22 mouse cellular contexts compared by ENCODE assay signal in the genomic region with DNA sequence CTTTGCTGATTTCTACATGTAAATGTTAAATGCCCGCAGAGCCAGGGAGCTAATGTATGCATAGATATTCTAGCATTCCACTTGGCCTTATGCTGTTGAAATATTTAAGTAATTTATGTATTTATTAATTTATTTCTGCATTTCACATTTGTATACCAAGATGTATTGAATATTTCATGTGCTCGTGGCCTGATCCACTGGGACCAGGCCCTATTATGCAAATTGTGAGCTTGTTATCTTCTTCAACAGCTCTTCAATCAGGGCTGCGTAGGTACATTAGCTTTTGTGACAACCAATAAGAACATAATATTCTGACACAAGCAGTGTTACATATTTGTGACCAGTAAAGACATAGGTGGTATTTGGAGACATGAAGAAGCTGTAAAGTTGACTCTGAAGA. TPM values are rescaled to one million over a fixed set of nuclear protein-coding genes. Genes with fewer than 3 reads are reported as not detected.
"Had no signal": no experiment of that assay in that cellular context is flagged by ENCODE, and none has a peak within 500 bp of the region (broad histone marks: within the 10 kb centered on the region; RNA-seq: fewer than 3 reads in every experiment).

No protein-coding gene starts in this region.

- DNase-seq: lung, adult 18-20 months; lung, embryonic 14.5 days; lung, postnatal 14 days; lung, postnatal 36 days; right cerebral cortex, postnatal 14 days; thymus, adult 2 months; thymus, postnatal 25 days; thymus, postnatal 4 days had no signal

- ATAC-seq: midbrain, embryonic 16.5 days had no signal

- H3K27ac ChIP-seq: liver, embryonic 14.5 days; midbrain, embryonic 12.5 days; neural tube, embryonic 12.5 days; stomach, embryonic 15.5 days; stomach, postnatal 0 days had no signal

- H3K36me3 ChIP-seq: midbrain, embryonic 12.5 days; neural tube, embryonic 12.5 days; stomach, embryonic 15.5 days had no signal

- H3K9ac ChIP-seq: liver, embryonic 14.5 days; lung, embryonic 14.5 days; midbrain, embryonic 12.5 days; neural tube, embryonic 12.5 days; stomach, embryonic 15.5 days had no signal

- H3K9me3 ChIP-seq: megakaryocyte, embryonic 14.5 days; midbrain, embryonic 12.5 days; neural tube, embryonic 12.5 days; stomach, embryonic 15.5 days had no signal

- H3K4me3 ChIP-seq: megakaryocyte, embryonic 14.5 days; midbrain, embryonic 12.5 days; neural tube, embryonic 12.5 days; stomach, embryonic 15.5 days had no signal

- H3K27me3 ChIP-seq: neural tube, embryonic 12.5 days; stomach, embryonic 15.5 days had no signal

- H3K4me2 ChIP-seq: lung, embryonic 14.5 days; midbrain, embryonic 12.5 days; neural tube, embryonic 12.5 days; stomach, embryonic 15.5 days had no signal

- H3K4me1 ChIP-seq: megakaryocyte, embryonic 14.5 days; midbrain, embryonic 12.5 days; neural tube, embryonic 12.5 days; stomach, embryonic 15.5 days had no signal

RNA-seq across cellular contexts. Expression of a gene that starts 13.5 kb away (rescaled TPM):
- total RNA-seq: megakaryocyte progenitor cell, adult 5-6 weeks; monocyte, adult 5-6 weeks; neutrophil, adult 5-6 weeks had no signal
- polyA plus RNA-seq: liver, embryonic 16.5 days; lung, embryonic 14.5 days; lung, embryonic 16.5 days; midbrain, embryonic 12.5 days; midbrain, embryonic 16.5 days; neural tube, embryonic 12.5 days; neural tube, embryonic 14.5 days; stomach, postnatal 0 days; testis, adult 2 months had no signal
